Mouse (Mus musculus) liver, embryonic 13.5 days (tissue): ENCODE data around the gene Bves. TPM values are rescaled to one million over a fixed set of nuclear protein-coding genes. Genes with fewer than 3 reads are reported as not detected.

Source experiments
- ATAC-seq: fragments of 200-750 bp; cut with Nextera tagmentation; 2 replicates; pipeline ENCODE4 v1.8.0; 2017; ENCODE audit warnings: low read depth, mild to moderate bottlenecking, moderate number of reproducible peaks, moderate library complexity
- DNase-seq: peaks from one replicate; pipeline ENCODE4 v3.0.0; 2022
- H3K27ac ChIP-seq: fragments of 300-500 bp; sonication (generic); 2 replicates; pipeline ENCODE4 v1.5.1; 2015; ENCODE audit warnings: moderate library complexity, mild to moderate bottlenecking, inconsistent platforms
- H3K27me3 ChIP-seq: fragments of 300-500 bp; sonication (generic); 2 replicates; pipeline ENCODE4 v1.6.1; 2015; ENCODE audit warnings: mild to moderate bottlenecking, inconsistent platforms
- H3K36me3 ChIP-seq: fragments of 300-500 bp; sonication (generic); 2 replicates; pipeline ENCODE4 v1.6.1; 2015; ENCODE audit warnings: mild to moderate bottlenecking, inconsistent platforms
- H3K4me1 ChIP-seq: fragments of 300-500 bp; sonication (generic); replicated peaks from 2 replicates; pipeline ENCODE4 v1.6.1; 2015; ENCODE audit warnings: inconsistent platforms
- H3K4me2 ChIP-seq: fragments of 300-500 bp; sonication (generic); 2 replicates; pipeline ENCODE4 v1.6.1; 2015; ENCODE audit warnings: inconsistent platforms, mild to moderate bottlenecking, moderate library complexity
- H3K4me3 ChIP-seq: fragments of 300-500 bp; sonication (generic); replicated peaks from 2 replicates; pipeline ENCODE4 v1.5.1; 2015; ENCODE audit warnings: mild to moderate bottlenecking, inconsistent platforms
- H3K9ac ChIP-seq: fragments of 300-500 bp; sonication (generic); 2 replicates; pipeline ENCODE4 v1.6.1; 2015; ENCODE audit warnings: mild to moderate bottlenecking, inconsistent platforms
- H3K9me3 ChIP-seq: fragments of 300-500 bp; sonication (generic); replicated peaks from 2 replicates; pipeline ENCODE4 v1.6.1; 2016; ENCODE audit warnings: inconsistent platforms
- WGBS: fragments of 180-500 bp; shearing (Covaris S2); methylation state at CpG from one replicate; pipeline ENCODE4 v1.1.7; 2015; ENCODE audit not compliant: insufficient replicate concordance; 5-methylcytosine and 5-hydroxymethylcytosine counted together
- polyA plus RNA-seq: library from polyadenylated mRNA; unstranded; fragments of >200 nt; fragmentation: Nextera tagmentation; extraction: Ambion mirVana; gene quantifications from 2 replicates; pipeline ENCODE4 v1.2.1, GENCODE M21; 2015

Bves gene
- polyA plus RNA-seq, 1 experiment from 2014 or later: 0.16 TPM

DNA sequence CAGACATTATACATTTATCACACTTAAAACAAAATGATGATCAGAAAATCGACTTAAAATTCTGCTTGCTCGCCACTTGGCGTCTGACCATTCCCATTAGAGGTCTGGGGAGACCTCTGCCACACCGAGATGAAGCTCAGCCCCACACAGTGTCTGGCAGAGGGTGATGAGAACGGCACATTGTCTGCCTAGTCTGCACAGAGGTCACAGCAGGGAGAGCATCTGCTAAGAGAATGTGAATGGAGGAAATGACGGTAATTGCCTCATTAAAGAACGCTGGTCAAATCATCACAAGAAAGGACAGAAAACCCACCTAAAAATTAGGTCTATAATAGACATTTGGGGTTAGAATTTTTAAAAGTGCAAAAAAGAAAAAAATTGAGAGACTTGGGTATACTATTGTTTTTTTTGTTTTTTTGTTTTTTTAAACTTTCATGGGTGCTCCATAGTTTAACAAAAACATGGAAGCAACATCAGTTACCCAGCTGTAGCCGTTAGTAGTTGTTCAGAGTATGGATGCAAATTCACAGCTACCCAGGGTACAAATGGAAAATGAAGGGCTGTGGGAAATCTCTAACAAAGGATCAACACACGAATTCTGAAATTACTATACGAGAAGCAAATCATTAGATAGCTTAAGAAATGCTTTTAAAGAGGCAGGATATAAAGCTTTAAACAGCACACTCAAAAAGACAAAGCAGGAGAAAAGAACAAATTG lies 75.2 kb downstream of the Bves start:
- Histone ChIP-seq H3K9me3 (no peaks in the 10 kb centered on the region), H3K4me2 (no peak overlapping the region), H3K4me3 (no peak overlapping the region), H3K4me1 (no peaks in the 10 kb centered on the region), H3K36me3 (0 out of 2 replicates have a peak, but pooled peaks cover 3% of the 10 kb centered on the region), H3K27me3 (no peaks in the 10 kb centered on the region), H3K9ac (no peak overlapping the region), H3K27ac (no peak overlapping the region)
- 72% methylated on average over 10 of the region's 10 CpGs for WGBS
- ATAC-seq: no peak
- DNase-seq: no peak

DNA sequence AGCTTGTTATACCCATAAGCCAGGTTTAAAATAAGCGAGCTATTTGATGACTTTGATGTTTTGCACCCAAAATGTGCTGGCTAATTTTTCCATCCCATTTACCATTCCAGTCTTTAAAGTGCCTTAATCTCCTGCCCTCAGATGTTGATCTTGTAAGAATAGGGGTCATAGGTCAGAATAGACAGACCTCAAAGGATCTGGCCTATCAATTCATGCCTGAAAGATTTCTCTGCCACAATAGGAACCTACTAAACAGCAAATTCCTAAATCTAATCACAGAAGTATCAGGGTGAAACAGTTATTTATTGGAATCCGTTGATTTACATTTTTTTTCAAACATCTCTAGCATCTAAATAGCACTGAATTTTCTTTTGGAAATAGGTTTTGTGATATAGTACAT lies 76.2 kb downstream of the Bves start:
- Histone ChIP-seq H3K9me3 (no peaks in the 10 kb centered on the region), H3K27ac (no peak overlapping the region), H3K4me2 (no peak overlapping the region), H3K4me1 (no peaks in the 10 kb centered on the region), H3K4me3 (no peak overlapping the region), H3K27me3 (no peaks in the 10 kb centered on the region), H3K9ac (no peak overlapping the region), H3K36me3 (0 out of 2 replicates have a peak, but pooled peaks cover 3% of the 10 kb centered on the region)
- ATAC-seq: no peak
- 66% methylated on average over 2 of the region's 2 CpGs for WGBS
- no peak for DNase-seq

DNA sequence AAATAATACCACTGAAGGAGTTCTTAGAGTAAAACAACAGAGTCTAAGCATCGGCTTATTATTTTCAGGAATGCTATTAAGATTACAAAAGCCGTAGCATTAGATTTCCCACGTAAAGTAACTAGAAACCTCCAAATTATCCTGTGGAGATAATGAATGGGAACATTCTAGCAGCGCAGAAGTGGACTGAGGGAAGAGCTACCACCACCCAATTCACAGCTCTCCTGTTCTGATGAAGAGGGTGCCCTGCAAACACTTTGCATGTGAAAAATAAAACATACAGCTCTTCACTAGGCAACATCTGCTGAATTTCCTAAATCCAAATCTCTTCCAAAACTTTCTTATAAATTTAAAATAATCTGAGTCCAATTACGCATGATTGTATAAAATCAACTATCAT lies 76.6 kb downstream of the Bves start:
- Histone ChIP-seq H3K27ac (no peak overlapping the region), H3K4me1 (no peaks in the 10 kb centered on the region), H3K4me2 (no peak overlapping the region), H3K36me3 (0 out of 2 replicates have a peak, but pooled peaks cover 3% of the 10 kb centered on the region), H3K27me3 (no peaks in the 10 kb centered on the region), H3K4me3 (no peak overlapping the region), H3K9me3 (no peaks in the 10 kb centered on the region), H3K9ac (no peak overlapping the region)
- DNase-seq: no peak
- 85% methylated on average over 5 of the region's 5 CpGs for WGBS
- no peak for ATAC-seq

Other genes with a start within 250 kb of the Bves start
- gene Popdc3, start 157.7 kb upstream of the Bves start, polyA plus RNA-seq: 0.09 and 0.10 TPM in 2 replicates
- gene Lin28b, start 150.6 kb downstream of the Bves start, polyA plus RNA-seq: 11.2 and 14.1 TPM in 2 replicates
- gene Hace1, start 242.1 kb downstream of the Bves start, polyA plus RNA-seq: 31.1 and 40.2 TPM in 2 replicates